Mouse (Mus musculus) cerebral cortex, adult 2 months (tissue): ENCODE data around the gene Ccin.

Experiments used
- WGBS: fragments of 180-500 bp; shearing (Covaris S2); methylation state at CpG from one replicate; pipeline ENCODE4 v1.1.7; 2018; 5-methylcytosine and 5-hydroxymethylcytosine counted together

The Ccin gene

DNA sequence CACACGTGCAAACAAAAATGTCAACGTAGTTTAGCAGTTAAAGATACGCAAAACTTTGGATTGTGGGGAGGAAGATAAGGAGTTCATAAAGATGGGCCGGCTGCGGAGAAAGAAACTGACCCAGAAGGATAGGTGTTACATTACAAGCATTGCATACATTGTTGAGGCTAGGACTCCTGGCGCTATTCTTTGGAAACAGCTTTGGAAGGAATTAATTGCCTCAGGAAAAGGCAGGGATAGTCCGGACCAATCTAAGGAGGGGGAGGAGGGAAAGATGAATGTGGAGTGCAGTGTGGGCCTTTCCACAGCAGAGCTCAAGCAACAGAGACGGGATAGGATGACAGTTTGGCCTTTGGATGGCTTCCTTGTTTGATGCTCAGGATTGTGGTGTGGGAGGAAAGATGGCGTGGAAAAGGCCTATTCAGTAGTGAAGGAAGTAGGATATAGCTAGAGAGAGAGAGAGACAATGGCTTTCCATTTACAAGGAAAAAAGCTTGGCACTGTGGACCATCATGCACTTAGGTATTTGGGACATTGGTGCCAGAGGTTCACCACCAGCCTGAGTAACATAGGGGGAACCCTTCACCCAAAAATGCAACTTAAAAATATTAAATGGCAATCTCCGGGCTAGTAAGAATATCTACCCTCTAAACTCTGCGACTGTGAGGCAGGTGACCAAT is 30.2 kb downstream of the Ccin start:
- 18% methylated on average over 11 of the region's 11 CpGs for WGBS

DNA sequence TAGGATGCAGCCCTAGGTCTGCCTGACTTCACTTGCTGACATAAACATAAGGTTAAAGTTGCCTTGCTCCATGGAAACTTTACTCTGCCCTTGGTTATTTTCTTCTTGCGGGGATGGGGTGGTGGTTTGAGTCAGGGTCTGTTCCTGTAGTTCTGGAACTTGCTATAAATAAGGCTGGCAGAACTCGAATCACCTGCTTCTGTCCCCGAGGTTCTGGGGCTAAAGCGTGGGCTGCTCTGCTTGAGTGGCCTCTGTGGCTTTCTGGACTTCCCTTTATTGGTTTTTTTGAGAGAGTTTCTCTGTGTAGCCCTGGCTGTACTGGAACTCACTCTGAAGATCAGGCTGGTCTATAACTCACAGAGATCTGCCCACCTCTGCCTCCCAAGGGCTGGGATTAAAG is 32.8 kb downstream of the Ccin start:
- WGBS, result 84% methylated on average over 4 of the region's 4 CpGs

DNA sequence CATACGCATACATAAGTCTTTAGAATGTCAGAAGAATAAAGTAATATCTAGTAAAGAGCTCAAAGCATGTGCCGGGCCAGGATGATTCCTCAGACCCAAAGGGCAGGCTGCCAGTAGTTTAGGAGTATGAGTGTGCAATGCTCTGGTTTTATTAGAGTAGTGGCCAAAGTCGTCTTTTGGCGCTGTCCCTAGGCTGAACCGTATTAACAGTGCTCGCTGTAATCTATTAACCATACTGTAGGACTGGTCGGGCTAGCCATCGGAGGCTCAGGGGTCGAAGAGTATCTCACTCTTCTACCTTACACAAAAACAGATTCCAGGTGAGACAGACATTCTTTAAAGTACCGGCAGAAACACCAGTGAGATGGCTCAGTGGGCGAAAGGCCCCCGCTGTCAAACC is 33.5 kb downstream of the Ccin start:
- 87% methylated on average over 12 of the region's 12 CpGs for WGBS

DNA sequence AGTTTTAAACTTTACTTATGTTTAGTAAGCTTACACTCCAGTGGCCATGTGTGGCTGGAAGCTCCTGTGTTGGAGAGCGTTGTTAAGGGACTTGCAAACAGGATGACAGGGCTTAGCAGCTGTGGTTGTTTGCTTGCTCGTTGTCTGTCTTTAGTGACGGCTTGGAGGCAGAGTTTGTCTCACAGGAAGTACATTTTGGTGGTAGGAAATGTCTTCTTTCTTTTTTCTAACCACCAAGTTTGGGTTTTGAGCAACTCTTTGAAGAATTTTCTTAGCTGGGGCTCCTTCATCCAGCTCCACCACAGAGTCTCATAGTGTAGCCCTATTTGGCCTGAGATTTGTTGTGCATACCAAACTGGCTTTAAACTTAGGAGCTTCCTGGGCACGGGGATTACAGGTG is 39.0 kb downstream of the Ccin start:
- 76% methylated on average over 4 of the region's 4 CpGs for WGBS

DNA sequence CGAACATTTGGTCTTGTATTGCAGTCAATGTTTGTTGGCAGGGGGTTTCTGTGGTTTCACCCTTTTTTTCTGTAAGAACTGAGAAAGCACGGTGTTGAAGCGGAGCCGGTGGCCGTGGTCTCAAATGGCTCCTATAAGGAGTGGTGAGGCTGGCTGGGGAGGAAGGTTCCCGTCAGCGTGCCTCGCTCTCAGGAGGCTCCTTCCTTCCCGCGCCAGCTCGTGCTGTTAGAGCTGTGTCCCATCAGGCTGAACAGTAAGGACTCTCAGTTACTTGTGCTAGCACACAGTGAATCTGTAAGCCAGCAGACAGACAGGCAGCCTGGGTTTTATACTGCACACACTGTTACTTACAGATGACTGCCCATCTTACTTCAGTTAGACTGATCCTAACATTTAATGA is 39.5 kb downstream of the Ccin start:
- 88% methylated on average over 11 of the region's 11 CpGs for WGBS

DNA sequence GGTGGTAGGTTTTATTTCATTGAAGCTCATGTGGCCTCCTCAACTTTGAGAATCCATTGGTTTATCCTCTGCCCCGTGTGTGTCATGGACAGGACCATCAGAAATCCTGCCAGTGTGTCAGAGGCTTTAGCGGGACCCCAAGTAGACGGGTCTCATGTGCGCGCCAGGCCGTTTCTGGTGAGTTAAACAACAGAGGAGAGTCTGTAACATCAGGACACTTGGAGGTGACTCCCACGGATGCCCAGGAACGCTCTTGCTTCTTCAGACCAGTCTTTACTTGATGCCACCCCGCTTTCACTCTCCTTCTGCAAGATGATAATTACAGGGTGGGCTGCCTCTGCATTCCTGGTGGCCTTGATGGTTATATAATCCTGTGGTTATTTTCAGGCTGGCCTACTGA is 40.4 kb downstream of the Ccin start:
- 95% methylated on average over 9 of the region's 9 CpGs for WGBS

DNA sequence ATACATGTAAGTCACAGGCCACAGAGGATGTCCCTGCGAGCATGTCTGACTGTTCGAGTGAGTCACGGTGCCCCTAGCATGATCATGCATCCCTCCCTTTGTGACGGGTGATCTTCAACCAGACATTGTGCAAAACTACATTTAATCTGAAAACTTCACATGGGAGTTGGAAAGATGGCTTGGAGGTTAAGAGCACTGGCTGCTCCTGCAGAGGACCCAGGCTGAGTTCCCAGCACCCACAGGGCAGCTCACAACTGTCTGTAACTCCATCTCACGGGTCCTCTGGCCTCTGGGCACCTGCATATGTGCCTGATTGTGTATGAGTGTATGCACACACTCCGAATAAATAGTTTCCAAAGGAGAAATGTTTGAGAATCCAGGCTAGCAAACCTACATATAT is 41.0 kb downstream of the Ccin start:
- WGBS, result 97% methylated on average over 6 of the region's 6 CpGs

DNA sequence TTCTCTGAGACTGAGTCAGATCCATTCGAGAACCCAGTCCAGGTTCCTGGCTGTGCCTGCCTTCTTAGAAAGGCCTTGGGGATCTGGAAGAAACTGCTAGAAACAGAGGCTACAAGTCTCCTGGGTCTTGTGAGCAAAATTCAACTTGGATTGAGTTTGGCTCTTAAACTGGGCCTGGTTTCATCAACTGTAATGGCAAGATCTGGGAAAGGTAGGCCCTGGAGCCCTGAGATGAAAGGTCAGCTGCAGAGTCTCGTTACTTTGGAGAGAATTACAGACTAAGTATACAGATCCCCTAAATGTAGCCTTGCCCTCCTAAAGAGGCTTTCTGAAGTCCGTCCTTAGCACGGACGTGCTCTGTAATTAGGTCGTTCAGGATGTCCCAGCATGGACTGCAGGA is 42.3 kb downstream of the Ccin start:
- WGBS, result 87% methylated on average over 6 of the region's 6 CpGs

DNA sequence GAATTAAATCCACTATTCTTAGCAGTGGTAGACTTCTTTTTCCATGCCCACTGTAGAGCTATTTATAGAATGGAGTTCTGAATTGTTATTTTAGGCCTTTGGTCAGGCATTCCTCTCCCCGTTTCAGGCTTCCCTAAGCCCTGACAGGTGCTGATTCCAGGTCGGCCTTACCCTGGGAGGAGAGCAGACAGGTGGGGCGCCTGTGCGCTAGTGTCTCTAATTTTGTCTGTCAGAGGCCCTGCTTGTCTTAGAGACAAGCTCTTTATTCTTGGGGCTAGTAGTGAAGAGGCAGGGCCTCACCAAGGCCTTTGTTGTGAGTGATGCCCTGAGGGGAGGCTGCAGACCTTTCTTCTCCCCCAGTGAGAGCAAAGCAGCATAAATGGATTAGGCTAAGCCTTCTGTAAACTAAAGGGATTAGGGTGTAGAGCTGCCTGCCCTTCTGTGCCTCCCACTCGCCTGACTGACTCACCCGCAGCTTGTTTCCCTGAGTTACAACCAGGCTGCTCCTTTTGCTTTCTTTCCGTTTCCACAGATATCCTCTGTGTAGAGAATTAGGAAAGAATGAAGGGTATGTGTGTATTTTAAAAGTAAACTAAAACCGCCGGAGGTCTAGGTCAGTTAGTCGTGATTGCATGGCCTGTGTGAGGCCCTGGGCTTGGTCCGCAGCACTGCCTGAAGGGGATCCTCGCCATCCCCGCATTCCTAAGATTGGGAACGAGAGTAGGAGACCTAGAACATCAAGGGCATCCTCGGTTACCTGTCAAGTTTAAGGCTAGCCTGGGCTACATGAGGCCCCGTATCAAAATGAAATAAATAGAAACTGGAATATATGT is 45.2 kb downstream of the Ccin start:
- 36% methylated on average over 16 of the region's 16 CpGs for WGBS

DNA sequence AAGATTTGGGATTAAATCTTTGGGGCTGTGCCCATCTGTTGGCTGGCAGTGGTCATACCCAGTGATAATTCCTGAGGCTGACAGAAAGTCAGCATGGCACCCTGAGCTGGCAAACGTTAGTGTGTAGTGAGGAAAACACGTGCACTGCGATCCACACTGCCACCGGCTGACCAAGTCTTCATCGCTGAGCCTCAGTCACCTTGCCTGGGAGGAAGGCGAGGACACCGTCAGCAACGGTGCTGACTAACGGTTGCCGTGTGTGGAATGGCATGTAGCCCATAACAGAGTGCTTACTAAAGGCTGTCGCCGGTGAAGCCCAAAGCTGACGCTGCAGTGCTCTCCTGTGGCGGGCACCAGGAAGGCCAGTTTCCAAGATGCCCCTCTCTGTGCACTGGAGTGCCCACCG is 46.4 kb downstream of the Ccin start:
- 52% methylated on average over 15 of the region's 15 CpGs for WGBS

DNA sequence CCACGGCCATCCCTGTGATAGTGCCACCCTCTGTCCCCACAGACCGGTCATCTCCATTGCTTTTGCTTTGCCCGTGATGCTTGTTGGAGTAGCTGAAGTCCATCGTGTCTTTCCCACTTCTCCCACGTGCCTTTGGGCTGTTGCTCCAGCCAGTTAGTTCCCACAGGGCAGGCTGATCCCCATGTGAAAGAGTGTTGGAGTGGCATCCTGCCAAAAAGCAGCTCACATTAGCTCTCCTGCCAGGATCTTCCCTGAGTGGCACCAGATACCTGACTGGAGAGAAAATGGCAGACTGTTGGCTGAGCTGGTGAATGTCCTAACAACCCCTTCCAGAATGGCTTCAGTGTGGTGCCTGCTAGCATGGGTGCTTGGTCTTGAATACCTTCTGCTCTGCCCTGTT is 48.2 kb downstream of the Ccin start:
- 57% methylated on average over 5 of the region's 5 CpGs for WGBS
